ENCODE assay signal across 8 mouse cellular contexts in the genomic region with DNA sequence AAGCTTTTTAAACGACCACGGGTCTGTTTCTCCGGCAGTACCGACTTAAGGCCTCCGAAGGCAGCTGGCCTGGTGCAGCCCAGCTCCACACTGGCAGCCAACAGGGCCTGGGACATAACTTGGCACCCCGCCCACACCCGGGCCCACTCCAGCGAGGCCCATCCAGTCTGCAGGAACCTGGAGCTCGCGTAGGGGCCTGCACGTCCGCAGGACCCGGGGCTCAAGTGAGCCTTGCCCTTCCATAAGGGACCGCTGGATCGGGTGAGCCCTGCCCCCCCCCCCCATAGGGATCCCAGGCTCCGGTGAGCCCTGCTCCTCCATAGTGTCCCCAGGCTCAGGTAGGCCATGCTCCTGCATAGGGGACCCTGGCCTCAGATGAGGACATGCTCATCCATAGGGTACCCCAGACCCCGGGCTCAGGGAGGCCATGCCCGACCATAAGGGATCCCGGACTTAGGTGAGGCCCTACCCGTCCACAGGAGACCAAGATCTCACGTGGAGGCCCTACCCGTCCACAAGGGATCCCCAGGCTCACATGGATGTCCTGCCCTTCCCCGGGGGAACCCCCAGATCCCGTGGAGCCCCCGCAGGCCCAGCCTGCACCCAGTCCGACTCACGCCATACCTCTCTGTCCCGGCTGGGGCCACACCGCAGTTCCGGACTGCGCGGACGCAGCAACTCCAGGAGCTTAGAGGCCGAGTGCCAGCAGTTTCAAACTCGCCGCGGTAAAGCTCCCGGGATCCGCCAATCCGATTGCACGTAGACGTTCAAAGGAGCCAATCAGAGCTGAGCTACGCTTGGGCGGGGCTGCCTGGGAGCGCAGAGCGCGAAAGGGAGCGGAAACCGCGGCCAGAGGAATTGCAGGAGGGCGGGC. TPM values are rescaled to one million over a fixed set of nuclear protein-coding genes. Genes with fewer than 3 reads are reported as not detected.
DNase-seq lines count a peak whose midpoint lies in the region; ATAC-seq and TF ChIP-seq lines count a peak whose summit lies in the region.

A gene (minus strand): TSS at position 727 of the 874 bp plus-strand sequence.

- H3K4me1 ChIP-seq in G1E (ENCODE audit: insufficient read depth, low read depth, low read length), result peaks cover 40% of the 10 kb centered on the region
- no peaks in the 10 kb centered on the region for H3K4me1 ChIP-seq in forebrain, postnatal 0 days (ENCODE audit: insufficient read depth)
- peaks cover 36% of the 10 kb centered on the region for H3K4me1 ChIP-seq in lung, embryonic 15.5 days

- no peaks in the 10 kb centered on the region for H3K27me3 ChIP-seq in G1E (ENCODE audit: insufficient read depth, low read length)
- no peaks in the 10 kb centered on the region for H3K27me3 ChIP-seq in forebrain, postnatal 0 days (ENCODE audit: insufficient read depth, low read length)
- no peaks in the 10 kb centered on the region for H3K27me3 ChIP-seq in lung, embryonic 15.5 days

- 2% methylated on average over 51 of the region's 51 CpGs for WGBS in forebrain, postnatal 0 days
- 0% methylated on average over 48 of the region's 51 CpGs for WGBS in lung, embryonic 15.5 days

- no peak within 1 kb of the TSS for H3K27ac ChIP-seq in forebrain, postnatal 0 days (ENCODE audit: low read depth, low read length)
- peak within 1 kb of the TSS; percentile 86 for H3K27ac ChIP-seq in lung, embryonic 15.5 days

- DNase-seq in G1E (ENCODE audit: low spot score), result peak; percentile 94
- DNase-seq in cerebellum, adult 18-20 months, result peak; percentile 92 to 94
- DNase-seq in forebrain, postnatal 0 days, result peak; percentile 97
- peak; percentile 98 for DNase-seq in heart, postnatal 4 days
- DNase-seq in layer of hippocampus, adult 8-10 months (ENCODE audit: low spot score in 2 of 2), result peak; percentile 87 to 91
- peak; percentile 93 for DNase-seq in ovary, adult 18-20 months (ENCODE audit: low spot score)
- DNase-seq in thymus, postnatal 0 days (ENCODE audit: low spot score), result peak; percentile 94

- H3K4me2 ChIP-seq in forebrain, postnatal 0 days (ENCODE audit: low read depth), result peak within 1 kb of the TSS; percentile 96
- peak within 1 kb of the TSS; percentile 67 for H3K4me2 ChIP-seq in lung, embryonic 15.5 days

- peak within 1 kb of the TSS; percentile 86 for H3K4me3 ChIP-seq in G1E (ENCODE audit: low read depth, low read length)
- peak within 1 kb of the TSS; percentile 50 for H3K4me3 ChIP-seq in forebrain, postnatal 0 days (ENCODE audit: low read depth, low read length)
- peak within 1 kb of the TSS; percentile 73 for H3K4me3 ChIP-seq in lung, embryonic 15.5 days

- no peak for TF ChIP-seq CTCF in G1E (IDR thresholded peaks at IDR 0.05; ENCODE audit: low read depth, low read length)
- no peak for TF ChIP-seq CTCF in forebrain, postnatal 0 days (IDR thresholded peaks at IDR 0.05; ENCODE audit: low read depth)

- ATAC-seq in G1E (ENCODE audit: extremely low read depth, insufficient number of reproducible peaks, low FRiP score, poor library complexity, severe bottlenecking), result peak; percentile 89
- ATAC-seq in forebrain, postnatal 0 days, result peak; percentile 99
- ATAC-seq in lung, embryonic 15.5 days (ENCODE audit: borderline replicate concordance, extremely low read depth, low FRiP score, low TSS enrichment), result peak; percentile 94

- H3K36me3 ChIP-seq in G1E (replicated peaks), result peaks cover 40% of the 10 kb centered on the region
- no peaks in the 10 kb centered on the region for H3K36me3 ChIP-seq in forebrain, postnatal 0 days (ENCODE audit: insufficient read depth)
- H3K36me3 ChIP-seq in lung, embryonic 15.5 days, result peaks cover 30% of the 10 kb centered on the region

- H3K9me3 ChIP-seq in G1E (replicated peaks), result peaks cover under 1% of the 10 kb centered on the region; the same call in 1 of the 2 replicates
- no peaks in the 10 kb centered on the region for H3K9me3 ChIP-seq in forebrain, postnatal 0 days (ENCODE audit: low read length)
- no peaks in the 10 kb centered on the region for H3K9me3 ChIP-seq in lung, embryonic 15.5 days

- H3K9ac ChIP-seq in forebrain, postnatal 0 days, result peak within 1 kb of the TSS; percentile 43
- peak within 1 kb of the TSS; percentile 81 for H3K9ac ChIP-seq in lung, embryonic 15.5 days

RNA-seq across cellular contexts. Expression of the gene that starts here (rescaled TPM):
- total RNA-seq in G1E (2014; fragmentation: Nextera tagmentation), result 71.6 and 91.7 TPM in 2 replicates
- total RNA-seq in G1E (2017), result 269 and 273 TPM in 2 replicates
- 37.9 and 83.2 TPM in 2 replicates for polyA plus RNA-seq in G1E (2012)
- 44.1 and 51.3 TPM in 2 replicates for total RNA-seq in forebrain, postnatal 0 days (2014; rRNA removed)
- 47.7 and 55.3 TPM in 2 replicates for polyA plus RNA-seq in forebrain, postnatal 0 days (2015; fragmentation: Nextera tagmentation; extraction: Ambion mirVana)
- total RNA-seq in heart, postnatal 4 days (2021), result 100 to 1,000 TPM; 130 to 136 TPM
- total RNA-seq in layer of hippocampus, adult 8-10 months (2022), result 1 to 10 TPM in 1 of 4 experiments, under 1 TPM in 2, not detected in 1; 0.75 to 1.1 (median 0.82) TPM
- 634 and 641 TPM in 2 replicates for polyA plus RNA-seq in lung, embryonic 15.5 days (2015; fragmentation: Nextera tagmentation; extraction: Ambion mirVana)
- polyA plus RNA-seq in thymus, postnatal 0 days (2015; fragmentation: Nextera tagmentation; extraction: Ambion mirVana), result 394 and 415 TPM in 2 replicates

Comparison
In these comparisons a context has a peak if more than half of its experiments do, and no peak if none do; other contexts are left out.
1. RNA of the gene that starts here (total RNA-seq): 71.6 to 273 TPM in G1E, 130 to 136 TPM in heart, postnatal 4 days and 44.1 to 51.3 TPM in forebrain, postnatal 0 days; 0.75 to 1.1 TPM in layer of hippocampus, adult 8-10 months; every median in the first group is over 10 times any median in the second.
2. Peak in every context shown above with its lines, with median percentiles within 50 percentile points of each other: ATAC-seq, DNase-seq and H3K4me3 ChIP-seq.